Comparison of ENCODE assay signal across 17 mouse cellular contexts in genomic region chr17:43113391-43113984, GRCm38 (mm10).
DNase-seq lines count a peak whose midpoint lies in the region; ATAC-seq and TF ChIP-seq lines count a peak whose summit lies in the region.
"Had no signal": no experiment of that assay in that cellular context is flagged by ENCODE, and none has a peak within 500 bp of the region (broad histone marks: within the 10 kb centered on the region; RNA-seq: fewer than 3 reads in every experiment).

No protein-coding gene starts in this region.

- no peaks in the 10 kb centered on the region for H3K36me3 ChIP-seq in liver, embryonic 15.5 days (replicated peaks)
- H3K36me3 ChIP-seq in liver, embryonic 12.5 days, result no peaks in the 10 kb centered on the region
- H3K36me3 ChIP-seq in kidney, adult 2 months (ENCODE audit: control insufficient read depth, insufficient read depth, low read length), result no peaks in the 10 kb centered on the region
- H3K36me3 ChIP-seq in liver, postnatal 0 days (replicated peaks; ENCODE audit: insufficient read depth, low read length), result no peaks in the 10 kb centered on the region
- H3K36me3 ChIP-seq in neural tube, embryonic 15.5 days, result no peaks in the 10 kb centered on the region
- H3K36me3 ChIP-seq: forebrain, embryonic 10.5 days; hindbrain, embryonic 10.5 days; neural tube, embryonic 13.5 days had no signal

- H3K27me3 ChIP-seq in liver, embryonic 15.5 days, result no peaks in the 10 kb centered on the region
- H3K27me3 ChIP-seq in liver, embryonic 12.5 days (replicated peaks), result 0 out of 2 replicates have a peak, but pooled peaks cover 3% of the 10 kb centered on the region
- no peaks in the 10 kb centered on the region for H3K27me3 ChIP-seq in kidney, adult 2 months (replicated peaks; ENCODE audit: control insufficient read depth, insufficient read depth, low read length)
- H3K27me3 ChIP-seq in liver, postnatal 0 days (ENCODE audit: insufficient read depth, low read length), result no peaks in the 10 kb centered on the region
- no peaks in the 10 kb centered on the region for H3K27me3 ChIP-seq in neural tube, embryonic 15.5 days (replicated peaks)
- H3K27me3 ChIP-seq: neural tube, embryonic 13.5 days had no signal

- intact Hi-C loops in heart, postnatal 14 days (cut with DNase I), result no loop called here
- intact Hi-C loops in left cerebral cortex, postnatal 4 days (cut with DNase I), result no loop called here

- H3K27ac ChIP-seq in liver, embryonic 15.5 days (replicated peaks), result 0 out of 2 replicates have a peak overlapping the region, but pooled peaks have one; percentile 24
- H3K27ac ChIP-seq in liver, embryonic 12.5 days, result no peak overlapping the region
- H3K27ac ChIP-seq in kidney, adult 2 months (ENCODE audit: insufficient read depth, low read depth, low read length), result peak overlapping the region; percentile 72
- H3K27ac ChIP-seq in liver, postnatal 0 days (ENCODE audit: low read depth), result no peak overlapping the region
- H3K27ac ChIP-seq in neural tube, embryonic 15.5 days (replicated peaks), result no peak overlapping the region
- H3K27ac ChIP-seq: forebrain, embryonic 10.5 days; gastrocnemius, adult 2 months; hindbrain, embryonic 10.5 days; neural tube, embryonic 13.5 days had no signal

- no peak overlapping the region for H3K4me3 ChIP-seq in liver, embryonic 15.5 days (replicated peaks)
- H3K4me3 ChIP-seq in liver, embryonic 12.5 days, result no peak overlapping the region
- no peak overlapping the region for H3K4me3 ChIP-seq in kidney, adult 2 months (ENCODE audit: insufficient read depth, low read depth, low read length)
- H3K4me3 ChIP-seq in liver, postnatal 0 days (ENCODE audit: low read depth, low read length), result no peak overlapping the region
- no peak overlapping the region for H3K4me3 ChIP-seq in neural tube, embryonic 15.5 days (replicated peaks)
- H3K4me3 ChIP-seq: forebrain, embryonic 10.5 days; gastrocnemius, adult 2 months; hindbrain, embryonic 10.5 days; left cerebral cortex, adult 2 months; neural tube, embryonic 13.5 days had no signal

- WGBS in liver, embryonic 15.5 days (ENCODE audit: insufficient replicate concordance), result 62% methylated on average over 9 of the region's 9 CpGs
- WGBS in liver, embryonic 12.5 days (ENCODE audit: insufficient replicate concordance), result 68% methylated on average over 9 of the region's 9 CpGs
- WGBS in kidney, adult 2 months, result 35% methylated on average over 9 of the region's 9 CpGs
- WGBS in liver, postnatal 0 days (ENCODE audit: insufficient replicate concordance), result 63% methylated on average over 9 of the region's 9 CpGs
- WGBS in neural tube, embryonic 15.5 days, result 57% methylated on average over 9 of the region's 9 CpGs

- TF ChIP-seq POLR2A in kidney, adult 2 months (IDR thresholded peaks at IDR 0.05; ENCODE audit: low read depth, low read length), result no peak

- H3K9ac ChIP-seq in liver, embryonic 15.5 days, result no peak overlapping the region
- H3K9ac ChIP-seq in liver, embryonic 12.5 days, result no peak overlapping the region
- no peak overlapping the region for H3K9ac ChIP-seq in liver, postnatal 0 days (replicated peaks)
- no peak overlapping the region for H3K9ac ChIP-seq in neural tube, embryonic 15.5 days (replicated peaks)
- H3K9ac ChIP-seq: neural tube, embryonic 13.5 days had no signal

- TF ChIP-seq EP300 in liver, postnatal 0 days (IDR thresholded peaks at IDR 0.05; ENCODE audit: low read depth), result no peak

- TF ChIP-seq CTCF in kidney, adult 2 months (conservative IDR thresholded peaks at IDR 0.05; ENCODE audit: insufficient read depth, insufficient read length, low read depth, low read length), result no peak
- TF ChIP-seq CTCF in liver, postnatal 0 days (IDR thresholded peaks at IDR 0.05; ENCODE audit: low read depth), result no peak

- peak; percentile 43 for DNase-seq in heart, adult 11 months
- DNase-seq in heart, postnatal 14 days, result no peak
- peak; percentile 90 for DNase-seq in kidney, adult 2 months
- DNase-seq in liver, postnatal 0 days, result no peak
- DNase-seq in left cerebral cortex, postnatal 4 days, result no peak
- DNase-seq: cerebellum, adult 9-11 months; gastrocnemius, adult 2 months; heart, adult 18-20 months; lung, adult 2 months; lung, postnatal 4 days had no signal

- peaks cover 10% of the 10 kb centered on the region for H3K4me1 ChIP-seq in liver, embryonic 15.5 days (replicated peaks)
- H3K4me1 ChIP-seq in liver, embryonic 12.5 days, result peaks cover 14% of the 10 kb centered on the region
- H3K4me1 ChIP-seq in kidney, adult 2 months (ENCODE audit: control insufficient read depth, insufficient read depth, low read length), result peaks cover 39% of the 10 kb centered on the region
- H3K4me1 ChIP-seq in liver, postnatal 0 days (ENCODE audit: insufficient read depth), result peaks cover 14% of the 10 kb centered on the region
- peaks cover 8% of the 10 kb centered on the region; the same call in 1 of the 2 replicates for H3K4me1 ChIP-seq in neural tube, embryonic 15.5 days
- H3K4me1 ChIP-seq: forebrain, embryonic 10.5 days; hindbrain, embryonic 10.5 days had no signal

- ATAC-seq in liver, embryonic 15.5 days (ENCODE audit: insufficient read depth), result no peak
- no peak for ATAC-seq in liver, embryonic 12.5 days
- ATAC-seq in liver, postnatal 0 days, result 0 out of 2 replicates have a peak, but pooled peaks have one; percentile 40
- no peak for ATAC-seq in neural tube, embryonic 15.5 days (ENCODE audit: low FRiP score)

- H3K4me2 ChIP-seq in liver, embryonic 15.5 days, result no peak overlapping the region; the same call in 1 of the 2 replicates
- H3K4me2 ChIP-seq in liver, embryonic 12.5 days, result no peak overlapping the region
- no peak overlapping the region for H3K4me2 ChIP-seq in liver, postnatal 0 days (ENCODE audit: low read depth, low read length)
- H3K4me2 ChIP-seq in neural tube, embryonic 15.5 days, result no peak overlapping the region
- H3K4me2 ChIP-seq: neural tube, embryonic 13.5 days had no signal

- H3K9me3 ChIP-seq in liver, embryonic 15.5 days (replicated peaks), result no peaks in the 10 kb centered on the region
- no peaks in the 10 kb centered on the region for H3K9me3 ChIP-seq in liver, embryonic 12.5 days (replicated peaks)
- no peaks in the 10 kb centered on the region for H3K9me3 ChIP-seq in liver, postnatal 0 days (ENCODE audit: low read length)
- H3K9me3 ChIP-seq in neural tube, embryonic 15.5 days (replicated peaks), result no peaks in the 10 kb centered on the region
- H3K9me3 ChIP-seq: forebrain, embryonic 10.5 days; hindbrain, embryonic 10.5 days; neural tube, embryonic 13.5 days had no signal

Comparison
In these comparisons a context has a peak if more than half of its experiments do, and no peak if none do; other contexts are left out.
1. DNase-seq: peak in heart, adult 11 months (single experiment) and kidney, adult 2 months (single experiment); none in heart, postnatal 14 days (0 of 2), liver, postnatal 0 days (single experiment) and left cerebral cortex, postnatal 4 days (single experiment).
2. H3K27ac ChIP-seq: peak in liver, embryonic 15.5 days (single experiment) and kidney, adult 2 months (single experiment); none in liver, embryonic 12.5 days (single experiment), liver, postnatal 0 days (single experiment) and neural tube, embryonic 15.5 days (single experiment).